Mouse (Mus musculus) gastrocnemius, adult 8-10 months (tissue): Measurements from ENCODE around the gene Gm10553. TPM values are rescaled to one million over a fixed set of nuclear protein-coding genes. Genes with fewer than 3 reads are reported as not detected.
"Not testable (repeated sequence)": the region's sequence is repeated elsewhere in the genome, so short reads cannot be mapped to it uniquely, and the experiment has no call there.

Experiments
- DNase-seq, 2 experiments: peaks; one replicate each; pipeline ENCODE4 v3.0.0; 2022; ENCODE audit warnings: low spot score in 2 of 2
- total RNA-seq, 4 experiments: library from RNA; stranded (reverse); gene quantifications; 2 replicates each; pipeline ENCODE4 v1.2.4; 2022

Gene Gm10553
- total RNA-seq: not detected

GRCm38 (mm10) chr1:85099864-85100263 lies at the start of gene Gm10553:
Gene Gm10553 (plus strand): TSS chr1:85100164.
- DNase-seq: not testable (repeated sequence)

GRCm38 (mm10) chr1:85071690-85072089 lies 28.3 kb upstream of the Gm10553 start:
- DNase-seq: not testable (repeated sequence)

DNA sequence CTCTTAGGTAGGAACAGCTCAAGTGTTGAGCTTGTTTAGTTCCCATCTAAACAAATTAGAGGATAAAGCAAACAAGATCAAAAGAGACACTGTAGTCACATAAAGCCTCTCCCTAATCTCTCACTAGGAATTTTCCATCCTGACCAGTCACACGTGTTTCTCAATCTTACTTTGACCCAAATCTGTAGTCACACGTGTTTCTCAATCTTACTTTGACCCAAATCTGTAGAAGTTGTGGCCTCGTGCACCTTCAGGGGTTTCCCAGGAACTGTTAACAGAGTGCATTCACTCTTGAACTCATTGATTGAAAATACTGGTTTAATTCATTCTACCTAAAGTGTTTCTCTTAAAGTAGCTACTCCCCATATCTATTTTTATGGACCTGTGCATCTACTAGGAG lies 26.9 kb upstream of the Gm10553 start:
- not testable (repeated sequence) for DNase-seq

GRCm38 (mm10) chr1:85084803-85085202 lies 15.2 kb upstream of the Gm10553 start:
- DNase-seq: not testable (repeated sequence)

GRCm38 (mm10) chr1:85086211-85086610 lies 13.8 kb upstream of the Gm10553 start:
- not testable (repeated sequence) for DNase-seq

GRCm38 (mm10) chr1:85092169-85092568 lies 7.8 kb upstream of the Gm10553 start:
- not testable (repeated sequence) for DNase-seq

DNA sequence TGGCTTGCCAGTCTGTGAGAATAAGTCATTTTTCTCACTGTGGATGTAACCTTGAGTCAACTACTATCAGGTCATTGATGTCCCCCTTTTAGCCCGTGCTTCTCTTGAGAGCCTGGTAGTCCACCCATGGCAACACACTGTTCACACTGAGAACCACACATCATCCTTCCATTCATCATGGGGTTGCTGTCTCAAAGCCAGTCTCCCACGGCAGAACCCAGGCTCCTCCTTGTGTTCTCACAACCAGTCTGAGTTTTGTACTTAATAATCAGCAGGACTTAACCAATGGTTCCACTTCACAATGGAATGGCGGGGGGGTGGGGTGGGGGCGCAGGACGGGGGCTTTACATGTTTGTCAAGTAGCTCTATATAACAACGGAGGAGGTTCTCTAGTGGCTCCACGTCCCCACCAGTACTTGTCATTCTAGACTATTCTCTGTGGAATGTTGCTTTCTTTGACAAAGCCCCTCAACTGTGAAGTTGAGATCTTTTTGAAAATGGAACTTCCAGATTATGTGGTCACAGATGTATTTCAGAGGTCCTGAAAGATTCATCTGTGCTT lies 6.9 kb upstream of the Gm10553 start:
- not testable (repeated sequence) for DNase-seq

- peak in 1 of 2 experiments; percentile 30 for DNase-seq
These were observed 883 bp upstream of the Gm10553 start for GRCm38 (mm10) chr1:85099081-85099480.

DNA sequence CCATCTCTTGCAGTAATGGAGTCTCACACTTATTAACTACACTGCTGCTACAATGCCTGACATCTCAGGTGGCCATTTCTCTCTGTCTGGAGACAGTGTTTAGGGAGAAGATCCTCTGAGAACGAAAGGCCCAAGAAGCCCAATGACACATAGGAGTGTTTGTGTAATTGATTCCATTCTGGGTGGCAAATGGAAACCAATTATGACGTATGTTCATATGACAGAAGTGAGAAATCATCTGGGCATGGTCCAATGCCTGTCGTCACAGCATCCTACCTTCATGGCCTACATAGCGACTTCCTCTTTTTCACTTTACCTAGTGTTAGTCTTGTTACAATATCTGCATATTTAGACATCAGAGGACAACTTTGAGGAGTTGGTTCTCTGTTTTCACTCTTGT lies 1.8 kb downstream of the Gm10553 start:
- not testable (repeated sequence) for DNase-seq

GRCm38 (mm10) chr1:85105336-85105735 lies 5.4 kb downstream of the Gm10553 start:
- DNase-seq: not testable (repeated sequence)

DNA sequence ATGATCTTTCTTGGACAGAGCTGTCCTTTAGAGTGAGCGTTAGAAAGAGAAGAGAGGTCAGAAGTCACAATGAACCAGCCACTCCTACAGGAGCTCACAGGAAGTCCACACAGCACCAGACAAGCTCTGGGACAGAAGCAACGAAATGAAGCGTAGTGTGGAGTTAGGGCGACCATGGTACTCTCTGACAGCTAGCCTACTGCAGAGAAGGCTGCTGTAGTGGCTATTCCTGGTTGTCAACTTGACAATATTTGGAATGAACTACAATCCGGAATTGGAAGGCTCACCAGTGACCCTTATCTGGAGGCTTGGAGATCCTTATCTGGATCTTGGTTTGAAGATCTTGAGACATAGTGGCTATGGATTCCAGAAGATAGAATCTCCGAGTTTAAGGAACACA lies 6.0 kb downstream of the Gm10553 start:
- DNase-seq: not testable (repeated sequence)

DNA sequence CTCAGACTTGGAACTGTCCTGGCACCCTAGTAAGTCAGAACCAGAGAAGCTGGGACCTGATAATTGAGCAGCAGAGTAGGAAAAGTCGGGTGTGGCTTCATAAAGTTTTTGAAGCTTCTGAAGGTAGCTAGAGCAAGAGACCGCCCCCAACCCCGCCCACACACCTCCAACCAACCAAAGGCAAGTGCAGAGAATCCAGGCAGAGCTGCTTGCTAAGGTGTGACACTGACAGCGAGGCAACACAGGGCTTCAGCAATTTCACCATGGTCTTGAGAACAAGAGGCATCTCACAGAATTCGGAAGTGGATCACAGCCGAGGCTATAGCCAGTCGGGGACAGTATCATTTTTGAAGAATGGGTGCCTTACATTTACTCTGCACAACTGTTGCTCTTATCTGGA lies 9.8 kb downstream of the Gm10553 start, which contains the start of gene A530032D15Rik:
TSS of gene A530032D15Rik (minus strand) at position 101 of the 400 bp plus-strand sequence.
- not testable (repeated sequence) for DNase-seq

DNA sequence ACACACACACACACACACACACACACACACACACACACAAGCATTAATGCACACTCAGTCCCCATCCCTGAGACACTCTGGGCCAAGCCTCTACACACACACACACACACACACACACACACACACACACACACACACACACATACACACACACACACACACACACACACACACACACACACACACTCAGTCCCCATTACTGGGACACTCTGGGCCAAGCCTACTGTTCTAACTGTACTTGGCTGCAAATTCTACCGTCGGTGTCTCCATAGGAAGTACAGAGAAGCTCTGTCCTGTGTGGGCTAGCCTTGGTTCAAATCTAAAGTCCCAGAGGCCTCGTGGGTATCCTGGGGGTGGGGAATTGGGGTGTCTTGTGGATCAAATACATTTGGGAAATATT lies 10.9 kb downstream of the Gm10553 start:
- not testable (repeated sequence) for DNase-seq

DNA sequence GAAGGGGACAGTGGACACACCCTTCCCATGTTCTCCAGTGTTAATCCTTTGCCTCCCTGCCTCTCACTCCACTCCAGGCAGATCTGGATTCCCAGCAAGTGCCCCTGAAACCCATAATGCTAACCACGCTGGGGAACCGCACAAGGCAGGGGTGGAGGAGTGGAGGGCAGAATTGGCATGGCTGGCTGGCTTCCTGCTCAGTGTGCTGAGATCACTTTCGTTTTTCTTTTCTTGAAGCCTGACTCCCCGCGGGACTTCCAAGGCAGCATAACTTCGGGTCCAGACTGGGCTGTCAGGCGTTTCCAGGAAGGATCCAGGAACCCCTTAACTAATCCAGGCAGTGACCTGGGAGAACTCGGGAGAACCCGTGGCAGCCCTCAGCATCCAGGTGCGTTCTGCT lies 11.6 kb downstream of the Gm10553 start:
- DNase-seq: not testable (repeated sequence)

- DNase-seq: not testable (repeated sequence)
These were observed 12.3 kb downstream of the Gm10553 start for GRCm38 (mm10) chr1:85112266-85112665.

DNA sequence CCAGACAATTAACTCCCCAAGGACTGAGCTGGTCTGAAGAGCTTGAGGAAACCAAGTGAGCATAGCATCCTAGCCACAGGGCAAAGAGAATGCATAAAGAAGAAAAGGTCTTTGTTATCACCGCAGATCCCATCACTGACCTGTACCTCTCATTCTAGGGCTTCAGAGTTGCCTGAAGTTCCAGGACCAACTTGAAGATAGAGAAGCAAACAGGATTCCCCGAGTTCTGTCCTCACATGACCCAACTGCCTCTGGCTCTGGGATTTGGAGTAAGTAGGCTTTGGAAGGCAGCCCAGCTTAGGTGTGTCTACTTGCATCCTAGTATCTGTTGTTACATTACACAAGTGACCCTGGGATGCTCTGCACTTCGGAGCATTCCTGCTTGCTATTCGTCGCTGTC lies 12.9 kb downstream of the Gm10553 start:
- not testable (repeated sequence) for DNase-seq

- not testable (repeated sequence) for DNase-seq
These were observed 14.1 kb downstream of the Gm10553 start for GRCm38 (mm10) chr1:85114078-85114477.

DNA sequence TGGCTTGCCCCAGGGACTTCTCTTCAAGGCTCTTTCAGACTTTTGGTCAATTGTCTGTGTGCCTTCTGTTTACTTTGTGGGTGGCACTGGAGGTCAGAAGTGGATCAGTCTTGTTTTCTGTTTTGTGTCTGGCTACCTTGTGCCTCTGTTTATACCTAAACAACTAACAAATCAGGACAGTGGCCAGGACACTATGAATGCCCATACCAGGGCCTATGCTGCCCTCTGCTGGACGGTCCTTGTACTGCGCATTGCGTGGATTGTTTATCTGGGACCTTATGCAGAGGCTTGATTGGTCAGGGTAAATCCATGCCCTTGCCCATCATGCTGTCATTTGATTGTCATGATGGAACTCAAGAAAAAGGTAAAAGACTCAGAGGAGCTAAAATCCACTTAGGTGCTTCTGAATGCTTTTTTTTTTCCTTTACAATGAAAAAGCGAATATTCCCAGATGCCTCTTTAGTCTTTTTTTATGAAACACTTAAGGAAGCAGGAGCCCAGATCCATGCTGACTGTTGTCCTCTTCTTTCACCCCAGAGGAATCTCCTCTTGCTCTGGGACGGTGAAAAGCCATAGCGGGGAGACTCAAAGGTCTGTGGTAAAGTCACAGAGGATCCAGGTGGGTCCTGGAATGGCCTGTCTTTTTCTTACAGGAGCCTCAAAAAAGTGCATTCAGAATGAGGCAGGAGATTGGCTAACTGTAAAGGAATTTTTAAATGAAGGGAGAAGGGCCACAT lies 14.9 kb downstream of the Gm10553 start:
- DNase-seq: not testable (repeated sequence)

GRCm38 (mm10) chr1:85117537-85117936 lies 17.6 kb downstream of the Gm10553 start:
- not testable (repeated sequence) for DNase-seq

GRCm38 (mm10) chr1:85118341-85118740 lies 18.4 kb downstream of the Gm10553 start:
- not testable (repeated sequence) for DNase-seq

DNA sequence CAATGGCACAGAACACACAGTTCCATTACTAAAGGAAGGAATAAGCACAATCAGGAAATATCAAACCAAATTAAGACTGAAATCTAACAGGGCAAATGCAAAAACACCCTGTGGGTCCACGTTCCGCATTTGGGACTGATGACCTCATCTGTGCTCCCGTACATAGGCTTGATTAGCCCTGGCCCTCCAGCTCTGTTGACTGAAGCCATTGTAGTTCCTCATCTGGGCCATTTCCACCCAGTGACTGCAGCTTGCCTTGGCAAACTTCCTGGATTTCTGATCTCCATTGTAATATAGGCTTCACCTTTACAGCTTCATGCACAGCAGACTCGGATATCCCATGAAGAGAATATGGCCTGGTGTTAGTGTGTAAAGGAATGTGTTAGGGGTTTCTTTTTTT lies 21.9 kb downstream of the Gm10553 start:
- DNase-seq: not testable (repeated sequence)

GRCm38 (mm10) chr1:85133671-85134070 lies 33.7 kb downstream of the Gm10553 start:
- DNase-seq: not testable (repeated sequence)
